Mouse (Mus musculus) T-helper 1 cell (primary cell): Measurements from ENCODE around the gene Slc52a3.

Experiments used
- in situ Hi-C: fragments of 300-600 bp; cut with MboI, MseI; formaldehyde crosslinking; loops from one replicate; pipeline ENCODE4 v1.15.1; 2025; ENCODE audit warnings: high pct_unique_total_duplicates

The Slc52a3 gene

GRCm38 (mm10) chr2:151997776-151998504 is 1.6 kb downstream of the Slc52a3 start:
- in situ Hi-C loops, result loop anchor here (25.0 kb wide), 1 partner anchor 789 kb away; no protein-coding TSS in a partner anchor

GRCm38 (mm10) chr2:151998505-151998899 is 2.2 kb downstream of the Slc52a3 start:
- in situ Hi-C loops, result loop anchor here (25.0 kb wide), 1 partner anchor 789 kb away; no protein-coding TSS in a partner anchor

- in situ Hi-C loops, result loop anchor here (25.0 kb wide), 1 partner anchor 788 kb away; no protein-coding TSS in a partner anchor
Observed at GRCm38 (mm10) chr2:151998932-151999331, 2.6 kb downstream of the Slc52a3 start.

GRCm38 (mm10) chr2:151999669-152000290 is 3.5 kb downstream of the Slc52a3 start:
- in situ Hi-C loops, result loop anchor here (25.0 kb wide), 1 partner anchor 788 kb away; no protein-coding TSS in a partner anchor

GRCm38 (mm10) chr2:152000291-152000679 is 4.0 kb downstream of the Slc52a3 start:
- in situ Hi-C loops, result no loop called here

- in situ Hi-C loops, result no loop called here
Observed at GRCm38 (mm10) chr2:152000735-152001134, 4.4 kb downstream of the Slc52a3 start.

- in situ Hi-C loops, result no loop called here
Observed at GRCm38 (mm10) chr2:152002529-152002928, 6.2 kb downstream of the Slc52a3 start.

- in situ Hi-C loops, result no loop called here
Observed at GRCm38 (mm10) chr2:152007783-152008182, 11.5 kb downstream of the Slc52a3 start.

GRCm38 (mm10) chr2:152009061-152009779 is 12.9 kb downstream of the Slc52a3 start:
- in situ Hi-C loops, result no loop called here

GRCm38 (mm10) chr2:152010251-152010650 is 13.9 kb downstream of the Slc52a3 start:
- in situ Hi-C loops, result no loop called here

- in situ Hi-C loops, result no loop called here
Observed at GRCm38 (mm10) chr2:152010661-152011060, 14.3 kb downstream of the Slc52a3 start.

GRCm38 (mm10) chr2:152011724-152012123 is 15.4 kb downstream of the Slc52a3 start:
- in situ Hi-C loops, result no loop called here

- in situ Hi-C loops, result no loop called here
Observed at GRCm38 (mm10) chr2:152012222-152012621, 15.9 kb downstream of the Slc52a3 start.

- in situ Hi-C loops, result no loop called here
Observed at GRCm38 (mm10) chr2:152012701-152013100, 16.4 kb downstream of the Slc52a3 start.

GRCm38 (mm10) chr2:152015997-152016396 is 19.7 kb downstream of the Slc52a3 start:
- in situ Hi-C loops, result no loop called here

- in situ Hi-C loops, result no loop called here
Observed at GRCm38 (mm10) chr2:152016666-152017065, 20.4 kb downstream of the Slc52a3 start.

GRCm38 (mm10) chr2:152020255-152020654 is 23.9 kb downstream of the Slc52a3 start:
- in situ Hi-C loops, result loop anchor here (10.0 kb wide), 1 partner anchor 175 kb away; no protein-coding TSS in a partner anchor

GRCm38 (mm10) chr2:152022022-152022421 is 25.7 kb downstream of the Slc52a3 start:
- in situ Hi-C loops, result loop anchor here (10.0 kb wide), 1 partner anchor 173 kb away; no protein-coding TSS in a partner anchor

- in situ Hi-C loops, result loop anchor here (10.0 kb wide), 1 partner anchor 170 kb away; no protein-coding TSS in a partner anchor
Observed at GRCm38 (mm10) chr2:152024883-152025422, 28.6 kb downstream of the Slc52a3 start.

GRCm38 (mm10) chr2:152029252-152030082 is 33.2 kb downstream of the Slc52a3 start:
- in situ Hi-C loops, result loop anchor here (10.0 kb wide), 2 partner anchors 165 to 985 kb away; no protein-coding TSS in a partner anchor

- in situ Hi-C loops, result loop anchor here (10.0 kb wide), 1 partner anchor 986 kb away; no protein-coding TSS in a partner anchor
Observed at GRCm38 (mm10) chr2:152030986-152031385, 34.7 kb downstream of the Slc52a3 start.
